Mouse (Mus musculus) layer of hippocampus, adult 18-20 months (tissue): Measurements from ENCODE around the gene Frmd3. TPM values are rescaled to one million over a fixed set of nuclear protein-coding genes. Genes with fewer than 3 reads are reported as not detected.

ENCODE experiments used
- total RNA-seq, 2 experiments: library from RNA; stranded (reverse); gene quantifications; 2 replicates each; pipeline ENCODE4 v1.2.3; 2021

Gene Frmd3
- total RNA-seq, 2 experiments from 2014 or later: 2.0 to 2.6 TPM

Other genes starting within 250 kb of the Frmd3 start
- not detected for gene Rasef, start 222.4 kb upstream of the Frmd3 start, total RNA-seq
- gene Gm11758, start 137.2 kb upstream of the Frmd3 start, total RNA-seq: not detected
- not detected for gene Gm11757, start 122.3 kb upstream of the Frmd3 start, total RNA-seq
- gene Gm13871, start 107.5 kb upstream of the Frmd3 start, total RNA-seq: not detected
- not detected for gene Gm11756, start 92.7 kb upstream of the Frmd3 start, total RNA-seq
- gene 2310002L09Rik, start 62.6 kb upstream of the Frmd3 start, total RNA-seq: not detected
- 10 to 100 TPM; 27.2 to 28.4 TPM for gene Kdm4c, start 229.1 kb downstream of the Frmd3 start, total RNA-seq